Mouse (Mus musculus) neural tube, embryonic 14.5 days (tissue): ENCODE measurements at regions not wholly inside any gene's neighbourhood (a gene's known extent, or its start where the extent isn't known, plus 50 kb on each side); places are given as distances from the start of the nearest gene placed in this dataset.

Experiments used
- ATAC-seq: fragments of 200-750 bp; cut with Nextera tagmentation; 2 replicates; pipeline ENCODE4 v1.8.0; 2017; ENCODE audit warnings: low read depth, mild to moderate bottlenecking, moderate TSS enrichment, moderate library complexity
- H3K27ac ChIP-seq: fragments of 300-500 bp; sonication (generic); 2 replicates; pipeline ENCODE4 v1.5.1; 2014; ENCODE audit warnings: low read depth, mild to moderate bottlenecking, control low read depth, low read length, moderate library complexity, mixed read lengths
- H3K27me3 ChIP-seq: fragments of 300-500 bp; sonication (generic); 2 replicates; pipeline ENCODE4 v1.6.1; 2014; ENCODE audit warnings: low read length; ENCODE audit not compliant: control insufficient read depth, insufficient read depth
- H3K36me3 ChIP-seq: fragments of 300-500 bp; sonication (generic); 2 replicates; pipeline ENCODE4 v1.6.1; 2014; ENCODE audit warnings: low read length, mixed read lengths; ENCODE audit not compliant: control insufficient read depth, insufficient read depth
- H3K4me1 ChIP-seq: fragments of 300-500 bp; sonication (generic); 2 replicates; pipeline ENCODE4 v1.6.1; 2014; ENCODE audit warnings: low read length; ENCODE audit not compliant: control insufficient read depth, insufficient read depth
- H3K4me2 ChIP-seq: fragments of 300-500 bp; sonication (generic); 2 replicates; pipeline ENCODE4 v1.6.1; 2014; ENCODE audit warnings: mild to moderate bottlenecking, low read depth, low read length, control low read depth
- H3K4me3 ChIP-seq: fragments of 300-500 bp; sonication (generic); 2 replicates; pipeline ENCODE4 v1.5.1; 2014; ENCODE audit warnings: low read depth, low read length, control low read depth, mixed read lengths
- H3K9ac ChIP-seq: fragments of 300-500 bp; sonication (generic); replicated peaks from 2 replicates; pipeline ENCODE4 v1.6.1; 2014; ENCODE audit warnings: low read depth, mild to moderate bottlenecking, control low read depth, low read length, mixed read lengths
- H3K9me3 ChIP-seq: fragments of 300-500 bp; sonication (generic); 2 replicates; pipeline ENCODE4 v1.6.1; 2016; ENCODE audit warnings: low read length; ENCODE audit not compliant: control insufficient read depth
- whole genome bisulfite sequencing: fragments of 180-500 bp; shearing (Covaris S2); extraction: QIAGEN DNeasy Blood & Tissue Kit; methylation state at CpG from one replicate; pipeline ENCODE4 v1.1.7; 2014; 5-methylcytosine and 5-hydroxymethylcytosine counted together

GRCm38 (mm10) chr11:11012660-11013455 is 101.2 kb upstream of the Vwc2 start:
- Histone ChIP-seq H3K4me1 (no peaks in the 10 kb centered on the region), H3K9me3 (no peaks in the 10 kb centered on the region), H3K4me2 (no peak overlapping the region), H3K4me3 (no peak overlapping the region), H3K9ac (no peak overlapping the region), H3K36me3 (no peaks in the 10 kb centered on the region), H3K27me3 (no peaks in the 10 kb centered on the region), H3K27ac (no peak overlapping the region)
- no peak for ATAC-seq
- 91% methylated on average over 4 of the region's 4 CpGs for WGBS

GRCm38 (mm10) chr11:11013581-11013980 is 100.4 kb upstream of the Vwc2 start:
- WGBS: 81% methylated on average over 2 of the region's 2 CpGs
- no peaks in the 10 kb centered on the region for H3K4me1 ChIP-seq
- H3K9ac ChIP-seq: no peak overlapping the region
- H3K9me3 ChIP-seq: no peaks in the 10 kb centered on the region
- H3K4me3 ChIP-seq: no peak overlapping the region
- H3K27me3 ChIP-seq: no peaks in the 10 kb centered on the region
- ATAC-seq: no peak
- no peak overlapping the region for H3K4me2 ChIP-seq
- H3K27ac ChIP-seq: no peak overlapping the region
- H3K36me3 ChIP-seq: no peaks in the 10 kb centered on the region

- Histone ChIP-seq H3K36me3 (no peaks in the 10 kb centered on the region), H3K27ac (no peak overlapping the region), H3K9ac (no peak overlapping the region), H3K27me3 (no peaks in the 10 kb centered on the region), H3K4me2 (no peak overlapping the region), H3K4me1 (no peaks in the 10 kb centered on the region), H3K4me3 (no peak overlapping the region), H3K9me3 (no peaks in the 10 kb centered on the region)
- 23% methylated on average over 1 of the region's 1 CpGs for WGBS
- peak; percentile 93 for ATAC-seq
Observed at GRCm38 (mm10) chr11:11014088-11014487, 99.9 kb upstream of the Vwc2 start.

- Histone ChIP-seq H3K27ac (no peak overlapping the region), H3K36me3 (no peaks in the 10 kb centered on the region), H3K4me2 (no peak overlapping the region), H3K4me3 (no peak overlapping the region), H3K4me1 (no peaks in the 10 kb centered on the region), H3K9ac (no peak overlapping the region), H3K9me3 (no peaks in the 10 kb centered on the region), H3K27me3 (no peaks in the 10 kb centered on the region)
- peak; percentile 86 for ATAC-seq
- 37% methylated on average over 2 of the region's 2 CpGs for WGBS
Observed at GRCm38 (mm10) chr11:11014538-11014937, 99.5 kb upstream of the Vwc2 start.

- no peak overlapping the region for H3K27ac ChIP-seq
- no peak overlapping the region for H3K4me2 ChIP-seq
- H3K4me3 ChIP-seq: no peak overlapping the region
- H3K27me3 ChIP-seq: no peaks in the 10 kb centered on the region
- H3K9ac ChIP-seq: no peak overlapping the region
- H3K4me1 ChIP-seq: no peaks in the 10 kb centered on the region
- no peaks in the 10 kb centered on the region for H3K36me3 ChIP-seq
- no peak for ATAC-seq
- no peaks in the 10 kb centered on the region for H3K9me3 ChIP-seq
Observed at GRCm38 (mm10) chr11:11028849-11029248, 85.2 kb upstream of the Vwc2 start.
